Mouse (Mus musculus): Measurements from ENCODE around the gene Rabl2.

Rabl2 gene

DNA sequence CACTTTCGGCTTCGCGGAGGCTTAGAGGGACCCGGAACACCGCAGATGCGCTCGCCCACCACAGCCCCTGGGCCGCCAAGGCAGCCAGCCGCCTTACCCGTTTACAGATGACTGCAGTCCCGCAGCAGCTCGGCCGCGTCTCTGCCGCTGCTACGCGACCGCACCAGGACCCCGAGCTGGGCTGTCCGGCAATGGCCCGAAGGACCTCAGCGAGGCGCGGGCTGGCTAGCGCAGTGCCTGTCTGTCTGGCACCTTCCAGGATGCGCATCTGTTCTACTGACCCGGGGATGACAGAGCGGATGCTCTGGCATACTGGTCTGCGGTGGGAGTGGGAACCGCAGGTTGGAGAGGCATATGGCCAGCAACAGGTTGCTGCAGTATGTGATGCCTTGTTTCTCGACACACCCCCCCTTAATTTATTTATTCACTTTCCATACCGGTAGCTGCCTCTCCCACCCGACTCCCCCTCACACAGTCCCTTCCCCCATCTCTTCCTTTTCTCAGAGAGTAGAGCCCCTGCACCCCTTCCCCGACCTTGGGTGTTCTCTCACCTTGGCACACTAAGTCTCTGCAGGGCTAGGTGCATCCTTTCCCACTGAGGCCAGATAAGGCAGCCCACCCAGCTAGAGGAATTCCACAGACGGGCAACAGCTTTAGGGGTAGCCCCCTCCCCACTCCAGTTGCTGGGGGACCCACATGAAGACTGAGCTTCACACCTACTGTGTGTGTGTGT is at the start of gene Rabl2:
Gene Rabl2, minus strand, starts transcription at position 201 of the 733 bp plus-strand sequence.
- DNase-seq, result peak; percentile 64 to 75

DNA sequence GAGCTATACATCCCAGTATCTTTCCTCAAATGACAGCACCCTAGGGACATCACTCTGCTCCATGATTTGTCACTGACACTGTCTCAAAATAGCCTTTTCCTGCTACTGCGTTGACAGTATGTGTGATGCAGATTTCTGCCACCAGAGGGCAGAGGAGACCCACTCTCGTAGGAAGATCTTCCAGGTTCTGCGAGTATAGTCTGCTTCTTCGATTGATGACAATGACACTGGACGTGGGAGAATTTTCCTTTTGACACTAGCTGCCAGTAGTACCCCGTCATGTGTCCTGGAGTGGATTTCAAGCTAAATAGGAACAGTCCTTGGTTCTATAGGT is 31.9 kb upstream of the Rabl2 start:
- peak; percentile 23 to 36 for DNase-seq

DNA sequence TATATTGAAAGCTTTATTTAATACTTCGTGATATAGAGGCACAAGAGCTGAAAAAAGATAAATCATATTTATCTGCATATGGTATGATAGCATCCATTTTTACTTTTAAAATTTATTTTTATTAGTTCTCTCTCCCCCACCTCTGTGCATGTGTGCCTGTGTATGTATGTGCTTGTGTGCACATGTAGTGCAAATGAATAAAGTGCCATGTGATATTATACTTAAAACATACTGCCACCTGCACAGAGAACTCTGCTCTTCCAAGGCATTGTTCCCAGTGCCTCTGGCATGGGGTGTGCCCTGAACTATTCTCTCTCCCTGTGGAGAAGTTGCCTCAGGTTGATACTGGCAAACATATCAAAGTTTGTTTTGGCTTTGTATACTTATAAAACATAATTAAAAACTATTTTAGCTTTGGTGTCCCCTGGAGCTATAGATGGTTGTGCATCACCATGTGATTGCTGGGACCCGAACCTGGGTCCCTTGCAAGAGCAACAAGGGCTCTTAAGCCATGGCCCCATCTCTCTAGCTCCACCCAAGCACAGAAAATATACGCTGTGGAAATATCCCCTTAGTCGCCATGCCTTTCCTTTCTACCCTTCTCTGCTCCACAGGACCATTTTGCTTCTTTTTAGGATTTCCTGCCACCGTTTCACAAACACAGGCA is 31.4 kb upstream of the Rabl2 start:
- DNase-seq, result no peak

DNA sequence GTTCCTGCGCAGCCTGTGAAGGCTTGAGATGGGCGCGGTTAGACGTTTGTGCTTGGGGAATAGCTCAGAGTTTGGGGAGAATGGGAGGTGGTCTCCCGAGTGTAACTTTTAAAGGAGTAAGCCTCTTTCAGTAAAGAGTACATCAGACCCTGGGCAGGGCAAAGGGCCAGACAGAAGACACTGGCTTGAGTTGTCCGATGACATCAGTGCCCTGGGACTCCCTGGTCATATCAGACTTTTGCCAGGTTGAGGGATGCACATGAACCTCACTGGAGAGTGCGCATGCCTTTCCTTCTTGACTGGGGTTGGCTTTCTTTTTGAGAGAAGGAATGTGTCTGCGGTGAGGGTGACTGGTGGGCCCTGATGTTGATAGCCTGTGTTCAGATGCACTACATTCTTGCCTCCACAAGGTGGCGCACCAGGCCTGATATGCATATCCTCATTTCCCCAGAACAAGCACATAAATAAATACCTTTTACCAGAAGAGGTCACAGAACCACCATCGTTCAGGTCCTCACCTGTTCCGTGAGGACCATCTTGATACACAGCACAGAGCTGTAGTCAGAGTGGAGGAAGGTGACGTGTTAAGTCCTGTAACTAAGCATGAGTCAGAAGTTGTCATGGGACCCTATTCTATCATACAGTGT is 30.7 kb upstream of the Rabl2 start:
- peak; percentile 11 to 12 for DNase-seq

DNA sequence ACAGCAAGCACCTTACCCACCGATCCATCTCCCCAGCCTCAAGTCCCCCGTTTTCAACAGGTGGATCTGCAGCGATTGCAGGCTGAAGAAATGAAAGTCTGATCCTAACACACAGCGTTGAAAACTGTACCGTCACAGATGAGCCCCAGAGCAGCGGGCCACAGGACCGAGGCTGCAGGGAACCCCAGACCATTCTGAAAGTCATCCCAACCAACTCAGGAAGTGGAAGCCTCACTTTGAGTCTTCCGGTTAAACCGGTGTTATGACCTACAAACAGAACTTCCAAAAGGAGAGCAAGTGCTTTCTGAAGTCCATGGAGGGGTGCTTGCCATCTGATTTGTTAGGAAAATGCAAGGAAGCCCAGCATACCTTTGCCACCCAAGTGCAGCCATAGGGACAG is 16.2 kb upstream of the Rabl2 start:
- DNase-seq, result no peak

DNA sequence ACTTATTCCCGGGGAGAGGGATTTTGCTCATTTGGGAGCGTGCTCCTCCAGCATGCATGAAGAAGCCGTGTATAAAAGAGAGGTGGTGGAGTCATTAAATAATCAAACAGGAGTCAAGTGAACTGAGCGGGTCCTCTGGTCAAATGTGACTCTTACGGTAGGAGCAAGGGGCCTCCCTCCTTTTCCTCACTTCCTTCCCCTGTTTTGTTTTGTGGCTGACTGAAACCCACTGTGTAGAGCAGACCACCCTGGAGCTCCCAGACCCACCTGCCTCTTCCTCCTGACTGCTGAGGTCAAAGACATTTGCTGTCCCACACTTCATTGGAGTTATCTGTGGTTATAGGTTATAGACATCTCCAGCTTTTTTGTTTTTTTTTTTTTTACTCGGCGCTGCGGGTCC is 15.8 kb upstream of the Rabl2 start:
- DNase-seq, result no peak

DNA sequence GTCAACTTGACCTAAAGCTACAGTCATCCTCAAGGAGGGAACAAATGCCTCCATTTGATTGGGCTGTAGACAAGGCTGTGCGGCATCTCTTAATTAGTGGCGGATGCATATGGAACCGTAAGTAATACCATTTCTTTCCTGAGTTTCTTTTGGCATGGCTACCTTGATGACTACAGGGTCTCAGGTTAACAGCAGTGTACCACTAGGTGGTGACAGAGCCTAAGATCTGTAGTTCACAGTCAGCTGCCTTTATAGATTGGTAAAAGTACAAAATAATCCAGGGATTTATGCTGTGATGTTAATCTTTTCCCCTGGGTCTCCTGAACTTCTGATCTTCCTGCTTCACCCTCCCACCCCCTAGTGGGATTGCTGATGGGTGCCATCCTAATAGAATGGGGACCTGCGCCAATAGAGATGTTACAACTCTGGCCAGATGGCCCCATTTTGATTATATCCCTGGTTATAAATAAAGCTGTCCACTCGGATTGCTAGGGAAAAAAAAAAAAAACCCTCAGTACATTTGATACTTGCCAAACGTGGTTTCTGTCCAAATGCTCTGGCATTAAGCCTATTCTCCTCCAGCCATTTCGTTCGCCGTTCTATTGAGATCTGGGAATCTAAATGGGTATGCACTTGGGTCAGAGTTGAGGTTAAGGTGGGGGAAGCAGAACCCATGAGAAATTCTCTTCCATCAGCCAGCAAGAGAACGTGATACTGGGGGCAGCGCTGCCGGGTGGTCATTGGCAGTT is 14.3 kb upstream of the Rabl2 start:
- no peak for DNase-seq

DNA sequence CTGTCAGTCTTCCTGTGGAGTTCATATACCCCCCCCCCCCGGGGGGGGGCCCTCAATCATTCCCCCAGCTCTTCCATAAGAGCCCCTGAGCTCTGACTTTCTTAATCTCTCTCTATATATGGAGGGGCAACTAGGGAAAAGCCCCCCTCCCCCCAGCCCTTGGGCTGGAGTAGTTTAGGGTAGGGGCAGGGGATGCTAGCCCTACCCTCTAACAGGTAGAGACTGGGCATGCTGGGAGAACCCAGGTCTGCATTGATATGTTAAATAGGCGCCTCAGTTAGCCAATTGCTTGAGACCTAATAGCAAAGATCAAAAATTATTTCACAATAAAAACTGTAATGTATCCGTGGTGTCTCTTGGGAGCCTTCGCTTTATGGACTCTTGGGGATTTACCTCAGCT is 825 bp upstream of the Rabl2 start:
- DNase-seq, result no peak

DNA sequence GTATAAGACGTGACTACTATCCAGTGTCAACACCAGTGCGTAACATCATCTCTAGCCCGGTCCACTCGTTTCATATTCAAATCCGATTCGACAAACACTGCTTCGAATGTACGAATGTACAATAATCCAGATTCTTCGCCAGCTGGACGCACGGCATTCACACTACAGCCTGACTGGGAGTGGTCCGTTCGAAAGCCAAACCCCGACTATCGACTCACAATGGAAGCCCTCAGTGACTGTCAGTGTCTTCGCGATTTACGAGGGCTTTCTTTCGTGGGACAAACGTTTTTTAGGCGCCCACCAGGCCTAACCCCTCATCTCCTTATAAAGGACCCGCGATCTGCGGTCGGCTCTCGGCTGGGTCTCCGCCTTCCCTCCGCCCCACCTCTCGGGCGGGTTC is 406 bp downstream of the Rabl2 start:
- DNase-seq, result no peak

DNA sequence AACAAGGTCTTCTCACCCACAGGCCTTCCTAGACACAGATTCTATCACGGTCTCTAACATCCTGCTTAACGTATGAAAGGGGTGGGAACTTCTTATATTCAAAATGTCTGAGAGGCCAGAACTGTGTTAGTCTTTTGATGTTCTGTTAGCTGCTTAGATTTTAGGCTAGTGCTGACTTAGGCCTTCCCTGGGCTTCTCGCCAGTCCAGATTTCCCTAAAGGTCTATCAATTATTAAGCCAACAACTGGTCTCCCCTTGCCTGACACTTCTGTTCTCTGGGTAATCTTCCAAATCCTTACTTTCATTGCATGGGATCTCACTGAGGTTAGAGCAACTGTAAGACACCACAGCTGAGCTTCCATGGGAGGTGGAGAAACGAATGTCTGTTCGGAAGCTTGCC is 2.6 kb downstream of the Rabl2 start:
- DNase-seq, result no peak

DNA sequence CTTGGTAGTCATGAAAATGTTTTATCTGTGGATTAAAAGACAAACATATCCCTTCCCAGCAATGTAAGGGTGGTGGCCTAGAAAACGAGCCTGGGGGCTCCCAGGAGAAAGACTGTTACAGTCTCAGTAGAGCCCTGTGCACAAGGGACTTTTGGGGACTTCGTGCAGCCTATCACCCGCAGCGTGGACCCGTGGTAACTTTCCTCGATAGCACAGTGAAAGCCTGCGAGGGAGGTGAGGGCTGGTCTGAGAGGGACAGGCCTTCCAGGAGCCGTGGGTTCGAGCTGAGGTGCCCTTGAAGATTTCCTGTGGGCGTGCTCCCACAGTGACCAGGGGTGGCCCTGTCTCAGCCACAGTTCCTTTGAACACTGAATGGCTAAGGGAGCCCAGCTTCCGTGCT is 6.1 kb downstream of the Rabl2 start:
- DNase-seq, result no peak

DNA sequence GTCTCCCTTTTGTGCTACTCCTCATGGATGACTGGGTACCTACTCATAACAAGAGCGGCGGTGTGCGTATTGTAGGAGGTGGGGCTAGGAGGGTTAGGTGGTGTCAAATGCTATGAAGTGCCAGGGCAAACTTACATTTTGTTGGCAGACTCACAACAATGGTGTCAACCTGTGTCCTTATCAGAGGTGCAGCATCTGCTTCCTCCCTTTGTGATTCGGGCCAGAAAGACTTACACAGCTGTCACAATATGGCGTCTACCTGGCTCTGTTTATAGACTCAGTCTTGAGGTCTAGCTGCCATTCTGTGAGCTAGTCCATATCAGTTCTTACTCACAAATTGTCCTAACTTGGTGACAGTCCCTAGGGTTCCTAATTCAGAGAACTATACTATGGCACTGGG is 6.6 kb downstream of the Rabl2 start:
- no peak for DNase-seq

DNA sequence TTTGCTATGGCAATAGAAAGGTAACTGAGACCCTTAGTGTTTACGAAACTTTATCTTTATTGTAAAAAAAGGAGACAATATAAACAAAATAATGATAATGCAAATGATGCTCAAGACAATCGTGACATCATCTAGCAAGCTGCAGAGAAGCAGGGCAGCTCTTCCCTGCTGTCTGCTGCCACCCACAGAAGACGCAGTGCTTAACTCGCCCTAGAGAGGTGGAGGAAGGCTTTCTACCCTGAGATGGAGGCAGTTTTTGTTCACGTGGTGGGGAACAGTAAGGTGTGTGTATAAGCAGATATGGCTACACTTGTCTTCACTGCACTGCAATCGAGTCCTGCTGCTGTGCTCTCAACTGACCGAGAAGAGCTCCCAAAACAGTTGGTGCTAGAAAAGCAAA is 9.2 kb downstream of the Rabl2 start:
- DNase-seq, result no peak

DNA sequence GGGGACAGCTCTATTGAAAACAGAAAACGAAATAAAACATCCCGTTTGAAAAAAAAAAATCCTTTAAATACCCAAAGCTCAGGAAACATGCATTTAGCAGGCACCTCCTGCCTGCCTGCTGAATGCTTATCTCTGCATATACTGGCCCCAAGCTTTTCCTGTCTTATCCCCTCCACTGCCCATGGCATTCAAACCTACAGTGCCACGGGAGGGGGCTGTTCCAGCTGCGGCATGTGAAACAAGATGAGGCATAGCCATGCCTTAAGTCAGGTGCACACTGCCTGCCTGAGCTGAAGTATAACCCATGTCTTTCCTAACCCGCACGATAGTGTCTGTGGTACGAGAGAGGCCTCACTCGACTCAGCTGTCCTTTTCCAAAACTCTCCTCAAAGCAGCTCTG is 19.6 kb downstream of the Rabl2 start:
- DNase-seq, result no peak

DNA sequence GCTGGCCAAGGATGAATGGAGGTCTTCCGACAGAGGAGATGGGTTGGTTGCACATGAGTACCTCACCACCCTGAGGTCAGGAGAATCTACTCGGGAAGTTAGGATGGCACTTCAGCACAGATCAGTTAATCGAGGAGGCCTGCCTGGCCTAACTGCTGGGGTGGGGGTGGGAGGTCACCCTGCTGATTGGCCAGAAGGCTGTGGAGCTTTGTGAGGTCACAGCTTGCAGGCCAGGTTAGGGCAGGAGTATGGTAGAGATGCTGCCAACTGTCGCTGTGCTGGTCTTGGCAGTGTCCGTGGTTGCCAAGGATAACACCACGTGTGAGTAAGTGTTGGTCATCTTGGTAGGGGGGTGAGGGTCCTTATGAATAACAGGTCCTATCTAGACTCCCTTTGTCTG is 23.6 kb downstream of the Rabl2 start, which contains the start of gene Acr:
Gene Acr, plus strand, starts transcription at position 213 of the 400 bp plus-strand sequence.
- no peak for DNase-seq

DNA sequence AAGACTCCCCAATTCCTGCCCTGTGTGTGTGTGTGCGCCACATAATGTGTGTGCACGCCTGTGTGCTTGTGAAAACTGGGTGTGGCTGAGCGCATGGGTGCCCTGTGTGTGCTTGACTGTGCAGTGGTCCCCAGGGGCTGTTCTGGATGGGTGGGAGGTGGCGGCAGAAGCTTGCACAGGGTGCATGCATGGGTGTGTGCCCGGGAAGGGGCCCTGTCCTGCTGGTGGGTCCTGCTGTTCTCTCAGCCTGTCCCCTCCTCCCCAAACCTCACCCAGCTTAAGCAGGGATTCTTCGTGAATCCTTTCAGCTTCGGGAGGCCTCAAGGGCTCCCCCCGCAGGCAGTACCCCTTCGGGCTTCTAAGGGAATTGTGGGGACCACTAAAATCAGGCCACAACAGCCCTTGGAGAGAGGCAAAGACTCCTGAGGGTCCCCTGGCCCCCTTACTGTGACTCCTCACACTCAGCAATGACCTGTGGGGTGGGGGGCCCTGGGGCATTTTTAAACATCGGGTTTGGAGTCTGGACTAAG is 32.5 kb downstream of the Rabl2 start:
- DNase-seq, result no peak

DNA sequence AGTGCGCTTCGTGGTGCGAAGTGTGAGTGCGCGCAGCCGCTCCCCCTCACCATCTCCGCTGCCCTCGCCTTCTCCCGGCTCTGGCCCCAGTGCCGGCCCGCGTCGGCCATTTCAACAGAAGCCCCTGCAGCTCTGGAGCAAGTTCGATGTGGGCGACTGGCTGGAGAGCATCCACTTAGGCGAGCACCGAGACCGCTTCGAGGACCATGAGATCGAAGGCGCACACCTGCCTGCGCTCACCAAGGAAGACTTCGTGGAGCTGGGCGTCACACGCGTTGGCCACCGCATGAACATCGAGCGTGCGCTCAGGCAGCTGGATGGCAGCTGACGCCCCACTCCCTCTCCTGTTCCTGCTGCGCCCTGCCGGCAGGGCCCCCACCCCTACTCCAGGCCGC is 33.7 kb downstream of the Rabl2 start:
- DNase-seq, result no peak

DNA sequence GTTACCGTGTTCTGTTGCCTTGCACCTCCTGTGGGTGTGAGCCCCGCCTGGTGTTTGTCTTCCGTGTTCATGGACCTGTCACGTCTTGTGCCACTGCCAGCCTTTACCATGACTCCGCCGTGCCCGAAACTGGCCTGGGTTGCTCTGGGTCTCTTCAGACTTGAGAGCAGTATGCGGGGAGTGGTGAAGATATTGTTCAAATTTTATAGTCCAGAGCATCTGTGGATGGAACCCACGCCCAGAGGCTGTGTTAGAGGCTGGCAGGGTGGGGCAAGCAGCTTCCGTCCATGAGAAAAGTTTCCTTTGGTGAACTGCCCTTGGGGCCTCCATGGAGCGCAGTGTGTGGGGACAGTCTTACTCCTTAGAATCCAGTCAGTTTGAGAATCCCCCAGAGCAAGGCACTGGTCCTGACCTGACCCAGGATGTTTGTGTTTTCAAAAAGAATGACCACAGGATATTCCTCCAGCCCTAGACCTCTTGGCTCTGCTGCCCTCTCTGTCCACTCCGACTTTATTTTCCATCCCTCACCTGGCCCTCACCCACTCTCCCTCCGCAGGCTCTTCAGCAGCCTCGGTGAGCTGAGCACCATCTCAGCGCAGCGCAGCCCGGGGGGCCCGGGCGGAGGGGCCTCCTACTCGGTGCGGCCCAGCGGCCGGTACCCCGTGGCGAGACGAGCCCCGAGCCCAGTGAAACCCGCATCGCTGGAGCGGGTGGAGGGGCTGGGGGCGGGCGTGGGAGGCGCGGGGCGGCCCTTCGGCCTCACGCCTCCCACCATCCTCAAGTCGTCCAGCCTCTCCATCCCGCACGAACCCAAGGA is 34.3 kb downstream of the Rabl2 start:
- DNase-seq, result no peak

DNA sequence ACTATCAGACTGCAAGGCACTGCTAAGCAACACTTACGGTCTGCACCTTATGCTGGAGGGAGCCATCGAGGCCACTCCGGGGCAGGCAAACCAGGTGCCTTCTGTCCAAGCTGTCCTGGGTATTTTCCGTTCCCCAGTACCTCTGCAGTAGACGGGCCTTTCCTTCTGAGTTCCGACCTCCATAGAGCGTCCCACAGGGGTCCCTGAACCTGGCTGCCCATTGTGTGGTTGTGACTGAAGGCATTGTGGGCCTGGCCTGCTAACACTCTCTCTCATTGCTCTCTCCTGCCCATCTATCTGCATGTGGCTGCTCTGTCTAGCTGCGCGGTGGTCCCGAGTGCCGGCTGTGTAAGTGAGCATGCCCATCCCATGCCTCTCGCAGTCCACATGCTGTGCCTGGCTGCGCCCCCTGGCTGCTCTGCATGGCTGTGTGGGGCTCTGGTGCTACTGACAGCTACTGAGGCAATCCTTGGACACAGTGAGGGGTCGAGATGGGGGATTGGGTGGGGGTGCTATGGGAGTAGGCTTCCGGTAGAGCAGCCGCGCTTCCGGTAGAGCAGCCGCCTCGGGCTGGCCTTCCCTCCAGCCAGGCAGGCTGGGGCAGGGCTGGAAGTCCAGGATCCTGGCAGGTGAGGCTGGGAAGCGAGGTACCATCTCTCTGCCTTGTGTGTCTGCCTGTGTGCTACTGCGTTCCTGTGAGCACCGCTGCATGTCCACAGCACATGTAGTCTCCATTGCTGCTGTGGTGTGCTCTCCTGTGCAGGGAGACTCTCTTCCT is 35.1 kb downstream of the Rabl2 start:
- no peak for DNase-seq

DNA sequence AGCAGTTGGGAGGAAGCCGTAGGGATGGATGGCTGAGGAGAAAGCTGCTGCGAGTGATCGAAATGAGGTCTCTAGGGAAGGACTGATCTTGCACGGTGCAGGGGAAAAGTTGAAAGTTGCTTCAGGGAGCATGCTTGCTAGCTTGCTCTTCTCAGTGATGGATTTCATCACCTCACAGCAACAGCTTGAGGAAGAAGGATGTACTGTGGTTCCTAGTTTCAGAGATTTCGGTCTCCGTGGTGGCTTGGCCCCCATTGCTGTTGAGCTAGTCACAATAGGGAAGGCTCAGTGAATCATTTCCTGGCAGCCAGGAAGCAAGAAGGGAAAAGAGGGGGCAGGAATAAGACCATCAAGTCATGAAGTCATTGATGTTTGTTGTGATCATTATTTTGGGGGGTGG is 36.1 kb downstream of the Rabl2 start:
- no peak for DNase-seq

DNA sequence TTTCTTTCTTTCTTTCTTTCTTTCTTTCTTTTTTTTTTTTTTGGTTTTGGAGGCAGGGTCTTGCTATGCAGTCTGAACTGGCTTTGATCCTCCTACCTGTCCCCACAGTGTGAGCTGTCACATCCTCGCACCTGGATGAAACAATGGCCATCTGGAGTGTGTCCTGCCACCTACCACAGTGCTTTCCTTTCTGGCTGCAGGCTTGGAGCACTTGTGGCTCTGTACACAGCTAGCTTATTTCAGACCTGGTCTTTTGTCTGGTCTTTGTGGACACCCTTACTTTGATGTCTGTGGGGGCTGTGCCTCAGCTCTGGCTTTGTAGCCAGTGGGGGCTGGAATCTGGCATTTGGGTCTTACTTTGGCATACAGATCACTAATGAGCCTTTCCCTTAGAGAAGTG is 40.0 kb downstream of the Rabl2 start:
- no peak for DNase-seq

DNA sequence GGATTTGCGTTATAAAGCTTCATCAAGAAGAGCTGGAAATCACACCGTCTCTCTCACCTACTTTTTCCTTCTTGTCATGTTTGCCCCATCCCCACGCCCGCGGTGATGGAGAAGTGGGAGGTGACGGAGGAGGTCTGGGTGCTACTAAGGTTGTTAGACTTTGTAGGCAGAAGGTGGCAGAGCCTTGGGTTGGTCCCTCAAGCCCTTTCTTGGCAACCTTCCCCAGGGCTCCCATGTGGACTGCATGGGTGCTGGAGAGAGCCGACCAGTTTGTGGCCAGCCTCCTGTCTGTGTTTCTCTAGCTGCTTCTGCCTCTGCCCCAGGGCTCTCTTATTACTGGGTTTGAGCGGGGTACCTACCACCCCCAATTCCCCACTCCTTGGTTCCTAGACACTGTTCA is 41.2 kb downstream of the Rabl2 start:
- DNase-seq, result no peak

All from thymus, postnatal 36 days (tissue).